Mouse (Mus musculus): ENCODE data around the gene Cartpt. TPM values are rescaled to one million over a fixed set of nuclear protein-coding genes. Genes with fewer than 3 reads are reported as not detected.

Cartpt gene
- polyA plus RNA-seq, 1 experiment, result not detected

- Histone ChIP-seq H3K4me3 (ENCODE audit: control insufficient read depth, low read depth, low read length) (no peak overlapping the region), H3K27ac (ENCODE audit: control insufficient read depth, insufficient read depth, low read depth, low read length) (no peak overlapping the region), H3K27me3 (ENCODE audit: control insufficient read depth, insufficient read depth, low read length) (no peaks in the 10 kb centered on the region), H3K36me3 (ENCODE audit: control insufficient read depth, insufficient read depth, low read length) (no peaks in the 10 kb centered on the region), H3K4me1 (ENCODE audit: control insufficient read depth, insufficient read depth, low read length) (no peaks in the 10 kb centered on the region)
- TF ChIP-seq CTCF (IDR thresholded peaks at IDR 0.05; ENCODE audit: control insufficient read depth, insufficient read depth, insufficient replicate concordance, low read depth, low read length) (no peak), POLR2A (IDR thresholded peaks at IDR 0.05; ENCODE audit: control insufficient read depth, low read depth, low read length) (no peak)
Measured at GRCm38 (mm10) chr13:99932406-99932805, 31.5 kb upstream of the Cartpt start.

GRCm38 (mm10) chr13:99931502-99931901 lies 30.6 kb upstream of the Cartpt start:
- no peak for TF ChIP-seq POLR2A (IDR thresholded peaks at IDR 0.05; ENCODE audit: control insufficient read depth, low read depth, low read length)
- no peak for TF ChIP-seq CTCF (IDR thresholded peaks at IDR 0.05; ENCODE audit: control insufficient read depth, insufficient read depth, insufficient replicate concordance, low read depth, low read length)
- Histone ChIP-seq H3K27ac (ENCODE audit: control insufficient read depth, insufficient read depth, low read depth, low read length) (no peak overlapping the region), H3K4me3 (ENCODE audit: control insufficient read depth, low read depth, low read length) (no peak overlapping the region)

GRCm38 (mm10) chr13:99926249-99926648 lies 25.4 kb upstream of the Cartpt start:
- Histone ChIP-seq H3K4me3 (ENCODE audit: control insufficient read depth, low read depth, low read length) (no peak overlapping the region), H3K27ac (ENCODE audit: control insufficient read depth, insufficient read depth, low read depth, low read length) (no peak overlapping the region), H3K27me3 (ENCODE audit: control insufficient read depth, insufficient read depth, low read length) (no peaks in the 10 kb centered on the region), H3K36me3 (ENCODE audit: control insufficient read depth, insufficient read depth, low read length) (no peaks in the 10 kb centered on the region), H3K4me1 (ENCODE audit: control insufficient read depth, insufficient read depth, low read length) (no peaks in the 10 kb centered on the region)
- no peak for TF ChIP-seq POLR2A (IDR thresholded peaks at IDR 0.05; ENCODE audit: control insufficient read depth, low read depth, low read length)

More at GRCm38 (mm10) chr13:99931502-99931901, 30.6 kb upstream of the Cartpt start:
- Histone ChIP-seq H3K27me3 (ENCODE audit: control insufficient read depth, insufficient read depth, low read length) (no peaks in the 10 kb centered on the region), H3K36me3 (ENCODE audit: control insufficient read depth, insufficient read depth, low read length) (no peaks in the 10 kb centered on the region), H3K4me1 (ENCODE audit: control insufficient read depth, insufficient read depth, low read length) (no peaks in the 10 kb centered on the region)

- H3K4me3 ChIP-seq (ENCODE audit: control insufficient read depth, low read depth, low read length), result no peak overlapping the region
- no peaks in the 10 kb centered on the region for H3K4me1 ChIP-seq (ENCODE audit: control insufficient read depth, insufficient read depth, low read length)
- no peak overlapping the region for H3K27ac ChIP-seq (ENCODE audit: control insufficient read depth, insufficient read depth, low read depth, low read length)
- no peaks in the 10 kb centered on the region for H3K36me3 ChIP-seq (ENCODE audit: control insufficient read depth, insufficient read depth, low read length)
- H3K27me3 ChIP-seq (ENCODE audit: control insufficient read depth, insufficient read depth, low read length), result no peaks in the 10 kb centered on the region
- TF ChIP-seq POLR2A (IDR thresholded peaks at IDR 0.05; ENCODE audit: control insufficient read depth, low read depth, low read length) (no peak), CTCF (IDR thresholded peaks at IDR 0.05; ENCODE audit: control insufficient read depth, insufficient read depth, insufficient replicate concordance, low read depth, low read length) (no peak)
Measured at GRCm38 (mm10) chr13:99915632-99916031, 14.7 kb upstream of the Cartpt start.

GRCm38 (mm10) chr13:99900557-99900892 lies 366 bp downstream of the Cartpt start:
- H3K4me1 ChIP-seq (ENCODE audit: control insufficient read depth, insufficient read depth, low read length), result peaks cover 12% of the 10 kb centered on the region
- H3K36me3 ChIP-seq (ENCODE audit: control insufficient read depth, insufficient read depth, low read length), result no peaks in the 10 kb centered on the region
- H3K27me3 ChIP-seq (ENCODE audit: control insufficient read depth, insufficient read depth, low read length), result peaks cover 2% of the 10 kb centered on the region; the same call in 1 of the 2 replicates
- no peak overlapping the region for H3K27ac ChIP-seq (ENCODE audit: control insufficient read depth, insufficient read depth, low read depth, low read length)
- peak overlapping the region; percentile 42 for H3K4me3 ChIP-seq (ENCODE audit: control insufficient read depth, low read depth, low read length)
- no peak for TF ChIP-seq POLR2A (IDR thresholded peaks at IDR 0.05; ENCODE audit: control insufficient read depth, low read depth, low read length)
- no peak for TF ChIP-seq CTCF (IDR thresholded peaks at IDR 0.05; ENCODE audit: control insufficient read depth, insufficient read depth, insufficient replicate concordance, low read depth, low read length)

GRCm38 (mm10) chr13:99899670-99900556 lies 978 bp downstream of the Cartpt start:
- TF ChIP-seq CTCF (IDR thresholded peaks at IDR 0.05; ENCODE audit: control insufficient read depth, insufficient read depth, insufficient replicate concordance, low read depth, low read length) (no peak), POLR2A (IDR thresholded peaks at IDR 0.05; ENCODE audit: control insufficient read depth, low read depth, low read length) (no peak)
- Histone ChIP-seq H3K4me1 (ENCODE audit: control insufficient read depth, insufficient read depth, low read length) (peaks cover 12% of the 10 kb centered on the region), H3K4me3 (ENCODE audit: control insufficient read depth, low read depth, low read length) (peak overlapping the region; percentile 42), H3K27me3 (ENCODE audit: control insufficient read depth, insufficient read depth, low read length) (peaks cover 2% of the 10 kb centered on the region; the same call in 1 of the 2 replicates), H3K36me3 (ENCODE audit: control insufficient read depth, insufficient read depth, low read length) (no peaks in the 10 kb centered on the region), H3K27ac (ENCODE audit: control insufficient read depth, insufficient read depth, low read depth, low read length) (no peak overlapping the region)

- TF ChIP-seq POLR2A (IDR thresholded peaks at IDR 0.05; ENCODE audit: control insufficient read depth, low read depth, low read length), result no peak
- TF ChIP-seq CTCF (IDR thresholded peaks at IDR 0.05; ENCODE audit: control insufficient read depth, insufficient read depth, insufficient replicate concordance, low read depth, low read length), result no peak
- peaks cover 2% of the 10 kb centered on the region; the same call in 1 of the 2 replicates for H3K27me3 ChIP-seq (ENCODE audit: control insufficient read depth, insufficient read depth, low read length)
Measured at GRCm38 (mm10) chr13:99898816-99899215, 2.1 kb downstream of the Cartpt start.

More at GRCm38 (mm10) chr13:99898816-99899215, 2.1 kb downstream of the Cartpt start:
- Histone ChIP-seq H3K27ac (ENCODE audit: control insufficient read depth, insufficient read depth, low read depth, low read length) (no peak overlapping the region), H3K4me3 (ENCODE audit: control insufficient read depth, low read depth, low read length) (no peak overlapping the region), H3K4me1 (ENCODE audit: control insufficient read depth, insufficient read depth, low read length) (peaks cover 12% of the 10 kb centered on the region), H3K36me3 (ENCODE audit: control insufficient read depth, insufficient read depth, low read length) (no peaks in the 10 kb centered on the region)

Measured in testis, adult 2 months (tissue).